Mouse (Mus musculus): ENCODE measurements around the gene Ccl1.

- no peak for TF ChIP-seq CTCF (IDR thresholded peaks at IDR 0.05; ENCODE audit: low read depth, low read length)
- TF ChIP-seq POLR2A (IDR thresholded peaks at IDR 0.05; ENCODE audit: borderline replicate concordance, low read depth, low read length): no peak
Observed at GRCm38 (mm10) chr11:82214405-82214804, 91.1 kb downstream of the Ccl1 start.
